Mouse (Mus musculus): Measurements from ENCODE around the gene Tmem189.
"Not testable (repeated sequence)": the region's sequence is repeated elsewhere in the genome, so short reads cannot be mapped to it uniquely, and the experiment has no call there.

Gene Tmem189

DNA sequence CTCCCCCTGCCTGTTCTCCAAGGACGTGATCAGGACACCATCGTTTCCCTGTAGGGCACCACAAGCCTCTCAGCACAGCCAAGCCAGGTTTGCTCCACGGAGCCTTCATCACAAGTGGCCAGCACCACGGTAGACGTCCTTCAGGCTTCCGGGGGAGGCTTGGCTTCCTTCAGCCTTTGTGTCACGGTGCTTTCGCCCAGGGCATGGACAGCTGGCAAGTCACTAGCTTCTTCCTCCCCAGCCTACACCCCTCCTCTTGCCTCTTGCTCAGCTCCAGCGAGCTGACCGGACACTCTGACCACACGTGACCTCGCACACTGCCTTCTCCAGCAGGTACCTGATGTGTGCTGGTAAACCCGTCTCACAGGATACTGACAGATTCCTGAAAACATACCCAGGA, 67.3 kb downstream of the Tmem189 start:
- DNase-seq (ENCODE audit: low spot score in 2 of 2), result no peak

DNA sequence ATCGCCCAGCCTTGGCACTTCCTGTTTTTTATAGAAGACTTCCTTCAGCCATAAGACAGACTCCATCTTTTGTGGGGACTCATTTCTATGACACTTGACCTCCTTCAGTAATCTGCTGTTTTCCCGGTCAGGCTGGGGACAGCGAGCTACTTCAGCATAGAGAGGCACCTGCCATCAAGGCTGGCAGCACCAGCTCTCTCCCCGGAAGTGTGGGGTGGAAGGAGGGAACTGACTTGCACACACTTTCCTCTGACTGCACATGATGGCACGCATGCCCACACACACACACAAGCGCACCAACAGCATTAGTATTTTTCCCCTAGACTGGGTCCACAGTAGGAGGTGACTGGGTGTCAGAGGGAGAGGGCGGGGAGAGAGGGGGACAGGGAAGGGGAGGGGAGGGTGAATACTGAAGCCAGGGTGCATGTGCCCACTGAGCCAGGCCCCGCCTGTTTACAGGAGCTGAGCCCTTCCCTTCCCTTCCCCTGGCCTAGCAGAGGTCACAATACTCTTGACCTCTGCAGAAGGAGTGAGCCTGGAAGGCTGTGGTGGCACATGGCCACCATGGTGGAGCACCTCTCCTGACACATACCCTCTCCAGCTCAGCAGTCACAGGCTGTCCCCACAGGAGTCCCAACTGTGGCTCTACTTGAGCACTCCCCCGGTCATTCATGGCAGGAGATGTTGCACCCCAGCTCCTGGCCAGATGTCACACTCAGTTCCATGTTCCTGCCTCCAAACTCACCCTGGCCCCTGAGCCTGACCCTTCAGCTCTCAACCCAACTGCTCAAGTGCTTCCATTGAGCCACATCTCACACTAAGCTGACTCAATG, 68.2 kb downstream of the Tmem189 start:
- DNase-seq (ENCODE audit: low spot score in 2 of 2), result no peak

DNA sequence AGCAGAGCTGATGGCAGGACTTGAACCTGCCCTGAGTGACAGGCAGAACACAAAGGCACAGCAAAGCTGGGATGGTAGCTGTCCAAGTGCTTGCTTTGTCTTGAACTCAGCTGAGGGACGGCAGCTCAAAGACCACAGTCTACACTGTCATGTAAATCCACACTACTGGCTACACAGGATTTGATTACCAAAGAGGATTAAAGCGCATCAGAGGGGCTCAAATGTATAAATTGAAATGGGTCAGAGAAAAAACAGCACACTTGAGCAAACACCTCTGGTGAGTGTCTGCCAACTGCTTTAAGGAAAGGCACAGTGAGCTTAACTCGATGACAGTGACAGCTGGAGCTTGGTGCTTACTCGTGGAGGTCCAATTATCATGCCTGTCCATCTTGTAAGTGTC, 72.2 kb downstream of the Tmem189 start:
- no peak for DNase-seq (ENCODE audit: low spot score in 2 of 2)

DNA sequence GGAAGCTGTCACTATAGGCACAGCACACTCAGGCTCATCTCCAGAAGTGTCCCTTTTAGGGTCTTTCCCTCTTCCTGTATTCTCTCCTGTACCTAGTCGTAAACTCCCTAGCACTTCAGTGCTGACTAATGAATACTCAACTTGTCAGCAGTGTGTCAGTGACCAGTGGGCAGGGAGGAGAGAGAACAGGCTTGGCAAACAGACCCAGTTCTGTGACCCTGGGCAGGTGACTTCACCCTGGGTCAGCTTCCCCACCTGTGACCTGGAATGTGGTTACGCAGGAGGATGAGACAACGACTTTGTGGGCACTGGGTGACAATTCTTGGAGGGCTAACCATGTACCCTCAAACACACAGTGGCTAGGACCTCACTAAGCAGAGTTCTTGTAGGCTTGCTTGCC, 72.6 kb downstream of the Tmem189 start:
- DNase-seq (ENCODE audit: low spot score in 2 of 2), result no peak

DNA sequence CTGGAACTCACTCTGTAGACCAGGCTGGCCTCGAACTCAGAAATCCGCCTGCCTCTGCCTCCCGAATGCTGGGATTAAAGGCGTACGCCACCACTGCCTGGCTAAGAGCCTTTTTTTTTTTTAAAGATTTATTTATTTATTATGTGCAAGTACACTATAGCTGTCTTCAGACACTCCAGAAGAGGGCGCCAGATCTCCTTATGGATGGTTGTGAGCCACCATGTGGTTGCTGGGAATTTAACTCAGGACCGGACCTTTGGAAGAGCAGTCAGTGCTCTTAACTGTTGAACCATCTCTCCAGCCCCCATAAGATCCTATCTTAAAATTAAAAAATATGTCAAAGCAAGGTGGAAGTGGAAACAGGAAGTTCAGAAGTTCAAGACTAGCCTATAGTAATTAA, 76.3 kb downstream of the Tmem189 start:
- not testable (repeated sequence) for DNase-seq (ENCODE audit: low spot score in 2 of 2)

DNA sequence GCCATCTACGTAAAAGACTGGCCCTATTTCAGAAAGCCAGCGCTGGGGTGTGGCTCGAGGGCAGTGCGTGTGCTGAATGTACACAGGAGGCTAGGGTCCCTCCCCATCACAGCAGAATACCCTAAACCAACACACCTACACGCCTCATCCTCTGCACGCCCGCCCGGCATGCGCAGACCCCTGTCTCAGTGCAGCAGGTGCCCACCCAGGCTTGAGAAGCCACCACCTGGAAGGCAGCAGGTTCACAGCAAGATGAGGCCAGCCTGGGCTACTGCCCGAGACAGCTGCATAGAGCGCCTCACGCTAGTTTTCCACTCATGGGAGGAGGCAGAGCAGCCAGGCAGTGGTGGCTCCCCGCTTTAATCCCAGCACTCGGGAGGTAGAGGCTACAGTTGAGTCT, 77.5 kb downstream of the Tmem189 start:
- no peak for DNase-seq (ENCODE audit: low spot score in 2 of 2)

DNA sequence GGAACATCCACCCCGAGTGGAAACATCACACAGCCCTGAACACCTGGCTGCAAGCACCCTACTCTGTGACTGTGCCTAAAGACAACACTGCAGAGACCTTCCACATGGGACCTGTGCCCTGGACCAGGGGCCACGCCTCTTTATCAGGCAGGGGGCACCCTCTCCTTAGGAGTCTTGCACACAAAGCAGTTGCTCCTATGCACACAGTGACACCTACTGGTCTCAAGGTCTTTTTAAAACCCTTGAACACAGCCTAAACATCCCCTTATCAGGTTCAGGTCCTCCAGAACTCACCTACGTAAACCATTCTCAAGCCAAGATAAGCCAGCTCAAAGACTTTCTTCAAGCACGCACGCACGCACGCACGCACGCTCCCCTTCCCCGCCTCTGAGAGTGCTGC, 78.3 kb downstream of the Tmem189 start:
- DNase-seq (ENCODE audit: low spot score in 2 of 2), result no peak

DNA sequence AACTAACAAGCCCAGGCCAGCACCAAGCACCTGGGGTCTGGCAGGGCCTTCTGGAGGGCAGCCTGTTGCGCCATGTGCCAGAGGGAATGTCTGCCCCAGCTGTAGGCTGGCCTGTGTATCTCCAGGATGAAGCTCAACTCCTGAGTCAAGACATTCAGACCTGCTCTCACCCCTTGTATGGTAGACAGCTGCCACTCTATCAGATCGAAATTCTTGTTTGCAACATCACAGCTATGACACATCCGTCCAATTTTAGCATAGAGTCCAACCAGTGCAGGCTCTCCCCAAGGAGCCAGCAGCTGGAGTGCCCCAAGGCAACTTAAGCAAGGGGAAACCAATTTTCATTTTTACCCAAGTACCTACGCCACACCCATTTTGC, 82.9 kb downstream of the Tmem189 start:
- DNase-seq (ENCODE audit: low spot score in 2 of 2), result no peak

DNA sequence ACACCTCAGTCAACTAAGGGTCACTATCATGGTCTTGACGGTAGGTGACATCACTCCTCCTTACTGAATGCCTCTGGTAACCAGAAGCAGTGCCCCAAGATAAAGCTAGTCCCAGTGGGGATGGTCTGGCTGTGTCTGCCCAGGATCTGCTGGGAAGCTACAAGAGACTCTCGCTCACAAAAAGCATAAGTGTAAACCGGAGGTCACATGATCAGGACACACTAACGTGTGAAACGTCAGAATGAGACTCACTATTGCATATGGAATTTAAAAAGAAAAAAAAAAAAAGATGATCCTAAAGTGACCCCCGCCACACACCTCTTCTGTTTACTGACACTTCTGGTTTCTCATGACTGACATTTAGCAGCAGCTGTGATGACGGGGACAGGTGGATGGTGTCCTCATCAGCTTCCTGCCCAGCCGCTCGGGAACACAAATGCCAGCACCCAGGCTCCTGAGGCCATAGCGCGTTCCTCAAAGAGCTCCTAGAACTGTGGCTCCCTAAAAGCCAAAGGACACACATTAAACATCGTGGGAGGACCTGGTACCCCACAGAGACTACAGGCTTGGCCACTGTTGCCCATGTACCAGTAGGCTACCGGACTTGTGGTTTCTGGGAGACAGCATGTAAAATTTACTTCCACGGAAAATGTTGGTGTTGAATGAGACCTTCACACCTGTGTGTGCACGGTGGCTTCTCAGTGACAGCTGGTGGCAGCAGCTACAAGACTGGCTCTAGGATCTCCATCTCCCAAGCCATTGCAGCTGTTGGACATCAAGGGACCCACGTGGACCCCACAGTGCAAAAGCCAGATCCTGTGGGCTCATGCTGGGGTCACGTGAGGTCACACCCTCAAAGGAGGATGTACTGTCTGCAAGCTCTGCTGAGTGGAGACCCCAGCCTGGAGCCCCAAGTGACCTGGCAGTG, 83.5 kb downstream of the Tmem189 start:
- DNase-seq (ENCODE audit: low spot score in 2 of 2), result no peak

DNA sequence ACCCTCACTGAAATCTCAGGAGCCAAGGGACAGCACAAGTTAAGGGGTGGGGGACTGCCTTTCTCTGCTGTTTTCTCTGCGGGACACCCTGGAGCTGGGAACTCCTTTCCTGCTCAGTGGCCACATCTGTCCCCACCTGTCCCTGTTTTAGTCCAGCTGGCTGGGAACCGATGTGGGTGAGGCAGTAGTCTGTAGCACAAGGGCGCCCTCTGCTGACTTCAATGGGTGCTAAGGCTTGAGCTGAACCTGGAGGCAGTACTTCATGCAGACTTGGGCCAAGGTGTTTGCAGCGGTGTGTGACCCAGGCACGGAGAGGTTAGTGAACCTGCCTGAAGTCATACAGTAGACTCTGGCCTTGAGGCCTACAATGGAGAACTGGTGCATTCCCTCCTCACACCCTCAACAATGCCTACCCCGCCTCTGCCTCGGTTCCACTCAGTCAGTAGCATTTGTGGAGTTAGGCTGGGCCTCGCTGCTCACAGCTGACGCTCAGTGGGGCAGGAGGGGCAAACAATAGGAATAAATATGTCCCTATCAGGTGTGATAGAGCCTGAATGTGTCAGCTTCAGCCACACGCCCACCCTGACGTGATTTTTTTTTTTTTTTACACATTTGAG, 84.3 kb downstream of the Tmem189 start:
- peak; percentile 66 to 84 for DNase-seq (ENCODE audit: low spot score in 2 of 2)

DNA sequence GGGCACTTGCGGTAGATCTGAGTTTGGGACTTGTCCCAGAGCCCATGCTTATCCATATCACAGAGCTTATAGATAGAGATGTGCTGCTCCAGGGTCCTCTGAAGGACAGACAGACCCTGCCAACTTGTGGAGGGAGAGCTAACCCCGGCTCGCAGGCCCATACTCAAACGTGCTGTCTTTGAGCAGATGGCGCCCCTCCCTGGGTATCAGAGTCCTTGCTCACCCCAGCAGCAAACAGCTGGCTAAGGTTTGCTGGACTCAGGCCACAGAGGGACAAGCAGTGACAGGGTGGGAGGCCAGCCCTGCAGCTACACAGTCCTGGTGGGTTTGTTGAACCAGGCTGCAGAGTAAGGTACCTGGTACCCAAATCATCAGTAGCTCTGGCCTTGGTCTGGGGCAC, 86.6 kb downstream of the Tmem189 start:
- no peak for DNase-seq (ENCODE audit: low spot score in 2 of 2)

DNA sequence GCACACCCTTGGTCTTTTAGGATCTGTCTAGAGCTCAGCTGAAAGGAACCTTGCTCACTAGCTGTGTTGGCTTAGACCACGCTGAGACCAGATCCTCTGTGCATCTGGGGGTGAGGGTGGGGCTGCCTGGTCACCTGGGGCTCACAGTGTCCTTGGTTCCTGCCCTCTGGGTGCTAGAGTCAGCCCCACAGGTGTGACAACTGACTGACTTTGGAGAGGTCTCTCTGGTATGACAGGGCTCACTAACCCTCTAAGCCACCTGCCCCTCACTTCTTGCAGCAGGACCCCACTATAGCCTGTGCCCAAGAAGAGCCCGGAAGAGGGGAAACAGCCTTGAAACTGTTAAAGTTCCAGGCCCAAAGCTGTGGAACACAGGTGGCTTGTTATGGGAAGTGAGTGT, 87.3 kb downstream of the Tmem189 start:
- no peak for DNase-seq (ENCODE audit: low spot score in 2 of 2)

DNA sequence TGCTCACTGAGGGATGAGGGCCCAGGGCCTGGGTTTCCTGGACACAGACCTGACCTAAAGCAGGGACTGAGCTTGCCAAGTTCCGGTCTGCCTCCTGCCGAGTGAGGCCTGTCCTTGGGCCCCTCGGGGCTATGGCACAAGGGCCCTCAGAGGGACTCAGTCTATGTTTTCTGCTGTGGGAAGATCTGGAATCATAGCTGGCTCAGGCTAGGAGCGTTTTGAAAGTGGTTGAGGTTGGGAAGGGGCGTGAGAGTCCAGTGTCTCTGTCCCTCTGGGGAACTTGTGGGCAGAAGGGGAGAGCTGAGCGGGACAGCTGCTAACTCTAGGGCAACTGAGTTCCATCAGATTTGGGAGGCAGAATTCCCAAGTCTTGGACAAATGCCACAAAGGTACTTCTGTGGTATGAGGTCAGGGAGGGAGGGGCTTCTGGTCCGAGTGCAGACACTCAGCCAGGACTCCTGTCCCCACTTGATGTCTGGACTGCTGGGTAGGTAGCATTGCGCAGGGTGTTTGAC, 89.1 kb downstream of the Tmem189 start:
- no peak for DNase-seq (ENCODE audit: low spot score in 2 of 2)

DNA sequence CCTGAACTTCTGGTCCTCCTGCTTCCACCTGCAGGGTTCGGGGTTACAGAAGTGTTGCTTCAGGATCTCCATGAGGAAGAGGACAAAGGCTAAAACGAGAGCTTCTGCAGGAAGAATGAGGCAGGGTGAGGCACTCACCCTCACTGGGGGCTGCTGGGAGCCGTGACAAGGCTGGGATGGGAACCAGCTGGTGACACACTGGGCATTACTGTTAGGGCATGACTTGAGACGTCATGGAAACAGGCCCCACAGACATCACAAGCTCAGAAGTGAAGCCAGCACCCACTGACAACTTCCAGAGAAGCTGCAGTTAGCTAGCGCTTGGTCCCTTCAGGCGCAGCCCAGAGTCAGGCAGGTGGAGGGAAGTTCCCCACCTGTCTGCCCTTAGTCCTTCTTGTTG, 89.7 kb downstream of the Tmem189 start:
- DNase-seq (ENCODE audit: low spot score in 2 of 2), result no peak

DNA sequence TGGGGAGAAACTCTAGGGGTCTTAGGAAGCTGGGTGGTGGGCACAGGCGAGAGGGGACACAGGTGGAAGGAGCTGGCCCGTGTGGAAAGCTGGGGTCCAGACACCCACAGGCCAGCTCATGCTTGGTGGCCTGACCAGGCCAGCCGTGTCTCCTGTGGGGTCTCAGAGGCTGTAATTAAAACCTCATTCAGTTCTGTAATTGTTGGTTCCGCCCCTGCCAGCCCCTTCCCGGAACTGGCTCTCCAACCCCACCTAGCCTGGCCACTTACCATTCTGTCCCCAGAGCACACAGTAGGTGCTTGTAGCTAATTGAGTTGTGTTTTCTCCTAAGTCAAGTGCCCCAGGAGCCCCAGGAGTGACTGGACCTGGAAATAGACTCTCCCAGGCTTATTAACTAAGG, 90.4 kb downstream of the Tmem189 start:
- DNase-seq (ENCODE audit: low spot score in 2 of 2), result no peak

DNA sequence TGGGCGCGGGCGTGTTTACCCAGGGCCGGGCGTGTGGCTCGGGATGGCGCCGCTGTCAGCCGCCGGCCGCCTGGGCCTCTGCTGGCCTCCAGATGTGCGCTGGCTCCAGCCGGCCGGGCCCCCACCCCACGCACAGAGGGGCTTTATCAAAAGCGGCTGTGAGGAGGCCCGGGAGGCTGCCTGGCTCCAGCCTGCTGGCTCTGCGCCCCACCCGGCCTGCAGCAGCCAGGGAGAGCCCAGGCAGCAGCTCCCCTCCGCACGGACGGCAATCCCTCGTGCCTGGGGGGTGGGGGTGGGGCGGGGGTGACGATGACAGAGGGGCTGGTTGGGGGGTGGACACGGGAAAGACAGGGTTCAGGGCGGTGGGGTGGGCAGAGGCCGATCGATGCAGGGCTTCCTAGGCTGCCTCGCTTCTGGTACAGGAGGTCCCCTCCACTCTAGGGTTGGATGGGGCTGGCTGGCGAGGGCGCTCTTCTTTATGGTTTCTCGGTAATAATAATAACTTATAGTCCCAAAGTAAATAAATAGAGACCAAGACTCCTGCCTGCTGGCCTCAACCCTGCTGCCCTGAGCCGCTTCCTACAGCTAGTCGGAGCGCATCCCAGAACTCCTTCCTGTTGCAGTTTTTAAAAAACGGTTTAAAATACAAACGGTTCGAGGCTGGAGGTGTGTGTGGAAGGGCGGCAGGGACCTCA, 92.0 kb downstream of the Tmem189 start:
- no peak for DNase-seq (ENCODE audit: low spot score in 2 of 2)

DNA sequence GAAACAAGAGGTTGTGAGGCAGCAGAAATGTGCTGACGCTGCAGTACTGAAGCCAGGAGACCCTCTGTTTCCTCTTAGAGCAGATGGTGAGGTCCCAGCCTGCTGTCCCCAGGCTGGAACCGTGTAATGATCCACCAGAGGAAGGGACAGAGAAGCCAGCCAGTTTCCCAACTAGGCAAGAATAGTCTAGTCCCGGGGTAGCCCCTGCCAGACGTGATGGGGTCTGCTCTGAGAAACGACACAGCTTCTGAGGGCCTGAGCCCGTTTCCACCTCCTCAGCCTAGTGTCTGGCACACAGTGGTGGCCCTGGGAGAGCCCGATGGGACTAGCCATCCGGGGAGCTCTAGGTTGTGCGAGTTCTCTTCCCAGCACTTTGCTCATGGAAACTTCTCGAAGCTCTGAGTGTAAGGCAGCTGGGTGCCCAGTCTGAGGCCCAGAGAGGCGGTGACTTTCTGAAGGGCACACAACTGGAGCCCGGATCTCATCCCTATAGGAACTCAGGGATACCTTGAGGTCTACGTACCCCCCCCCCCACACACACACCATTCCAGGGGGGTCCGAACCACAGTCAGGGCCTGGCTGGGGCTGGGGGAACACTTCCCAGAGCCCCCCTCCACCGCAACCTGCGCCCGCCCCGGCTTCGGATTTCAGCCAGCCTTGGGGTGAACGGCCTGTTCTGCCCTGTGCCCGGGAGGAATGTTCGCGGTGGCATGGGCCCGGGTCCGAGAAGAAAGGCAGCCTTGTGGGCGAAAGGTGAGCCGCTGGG, 92.7 kb downstream of the Tmem189 start:
- DNase-seq (ENCODE audit: low spot score in 2 of 2), result no peak

DNA sequence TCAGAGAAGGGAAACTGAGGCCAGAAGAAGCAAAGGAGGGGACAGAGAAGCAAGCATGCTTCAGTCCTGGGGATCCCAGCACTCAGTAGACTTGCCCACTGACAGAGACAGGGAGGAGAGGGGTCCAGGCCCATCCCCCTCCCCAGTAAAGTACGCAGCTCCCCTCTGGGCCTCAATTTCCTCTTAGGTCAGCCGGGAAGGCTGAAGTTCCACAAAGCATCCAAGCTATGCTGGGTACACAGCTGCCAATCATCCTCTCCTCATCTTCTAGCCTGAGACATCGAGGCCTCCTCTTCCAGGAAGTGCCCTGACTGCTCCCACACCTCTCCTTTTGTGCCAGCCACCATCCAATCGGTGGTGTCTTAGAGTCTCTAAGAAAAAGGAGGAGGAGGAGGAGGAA, 93.4 kb downstream of the Tmem189 start:
- DNase-seq (ENCODE audit: low spot score in 2 of 2), result no peak

DNA sequence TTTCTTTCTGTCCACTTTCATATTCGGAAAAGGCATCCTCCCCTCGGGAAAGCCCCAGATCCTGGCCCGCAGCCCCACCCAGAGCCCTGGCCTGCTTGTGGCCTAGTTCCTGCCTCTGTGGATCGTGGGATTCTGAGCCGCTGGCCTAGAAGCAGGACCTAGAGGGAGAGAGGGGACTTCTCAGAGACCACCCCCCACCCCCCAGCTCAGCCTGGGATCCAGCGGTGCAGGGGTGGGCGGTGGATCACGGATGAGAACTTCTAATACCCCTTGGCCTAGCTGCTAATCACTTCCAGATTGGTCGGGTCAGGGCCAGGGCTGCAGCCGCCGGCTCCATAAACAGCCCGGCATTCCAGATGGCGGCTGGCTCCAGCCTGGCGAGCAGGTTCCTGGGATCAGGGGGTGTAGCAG, 93.9 kb downstream of the Tmem189 start:
- no peak for DNase-seq (ENCODE audit: low spot score in 2 of 2)

DNA sequence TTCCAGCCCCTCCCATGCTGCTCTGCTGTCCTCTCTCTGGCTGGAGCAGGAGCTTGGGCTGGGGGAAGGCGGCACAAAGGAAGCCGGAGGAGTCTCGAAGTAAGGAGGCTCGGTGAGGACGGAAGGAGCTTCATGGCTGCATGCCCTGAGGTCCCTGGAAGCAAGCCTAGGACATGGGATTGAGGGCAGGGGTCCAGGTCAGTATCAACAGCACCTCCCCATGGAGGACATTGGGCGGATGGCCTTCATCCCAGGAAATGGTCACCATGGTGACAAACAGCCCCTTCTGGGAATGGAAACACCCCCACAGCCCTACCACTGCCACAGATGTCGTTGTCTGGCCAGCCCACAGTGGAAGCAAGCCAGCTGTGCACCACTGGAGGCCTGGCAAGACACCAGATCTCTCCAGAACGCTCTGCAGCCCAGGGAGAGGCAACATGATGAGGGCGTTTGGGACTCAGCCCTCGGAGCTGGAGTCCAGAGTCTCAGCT, 95.1 kb downstream of the Tmem189 start:
- DNase-seq (ENCODE audit: low spot score in 2 of 2), result no peak

All from natural killer cell, adult 2 months (primary cell).